Mouse (Mus musculus) frontal cortex, adult 2 months (tissue): Measurements from ENCODE around the gene Sars. TPM values are rescaled to one million over a fixed set of nuclear protein-coding genes. Genes with fewer than 3 reads are reported as not detected.

Experiments
- DNase-seq, 2 experiments: peaks; one replicate each; pipeline ENCODE4 v3.0.0; 2022; ENCODE audit warnings: low spot score in 1 of 2; ENCODE audit errors: extremely low spot score in 1 of 2
- polyA plus RNA-seq: library from polyadenylated mRNA; depleted of rRNA; stranded (reverse); fragments of >200 nt; gene quantifications from 2 replicates; pipeline ENCODE4 v1.2.3, GENCODE M21; 2012; rRNA removed

Sars gene
- polyA plus RNA-seq, 1 experiment, result 202 TPM

GRCm38 (mm10) chr3:108400442-108400841 lies 44.6 kb downstream of the Sars start:
- no peak for DNase-seq

DNA sequence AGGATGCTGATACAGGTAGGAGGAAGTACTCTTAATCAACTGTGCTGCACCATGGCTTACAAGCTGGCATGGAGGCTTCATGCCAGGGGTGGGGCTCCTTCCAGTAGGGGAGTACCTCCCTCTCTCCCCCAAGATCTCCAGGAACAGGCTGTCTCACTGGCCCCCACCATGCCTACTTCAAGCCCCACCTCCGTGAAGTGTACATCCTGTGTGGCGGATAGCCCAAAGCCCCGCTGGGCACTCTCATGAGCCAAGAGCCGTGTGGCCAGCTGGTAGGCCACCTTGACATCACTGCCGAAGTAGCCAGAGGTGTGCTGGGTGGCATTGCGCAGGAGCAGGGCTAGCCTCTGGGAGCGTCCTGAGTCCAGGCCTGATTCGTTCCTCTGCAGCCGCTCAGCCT lies 46.7 kb downstream of the Sars start:
- DNase-seq, result no peak

DNA sequence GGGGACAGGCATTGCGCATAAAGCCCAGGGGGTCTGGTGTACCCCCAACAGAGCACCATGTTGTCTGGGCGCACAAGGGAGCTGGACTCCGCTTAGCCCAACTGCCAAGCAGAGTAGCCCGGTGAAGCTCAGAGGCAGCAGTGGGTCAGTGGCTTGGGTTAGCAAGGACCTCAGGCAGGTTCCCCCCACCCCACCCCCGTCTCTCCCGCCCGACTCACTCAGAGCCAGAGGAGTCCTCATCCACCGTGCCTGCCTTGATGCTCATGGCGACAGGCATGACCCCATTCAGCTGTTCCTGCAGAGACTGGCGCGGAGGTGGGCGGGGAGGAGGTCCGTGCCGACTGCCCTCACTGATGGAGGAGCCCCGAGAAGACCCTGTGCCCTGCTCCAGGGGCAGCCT lies 52.2 kb downstream of the Sars start:
- DNase-seq, result no peak

DNA sequence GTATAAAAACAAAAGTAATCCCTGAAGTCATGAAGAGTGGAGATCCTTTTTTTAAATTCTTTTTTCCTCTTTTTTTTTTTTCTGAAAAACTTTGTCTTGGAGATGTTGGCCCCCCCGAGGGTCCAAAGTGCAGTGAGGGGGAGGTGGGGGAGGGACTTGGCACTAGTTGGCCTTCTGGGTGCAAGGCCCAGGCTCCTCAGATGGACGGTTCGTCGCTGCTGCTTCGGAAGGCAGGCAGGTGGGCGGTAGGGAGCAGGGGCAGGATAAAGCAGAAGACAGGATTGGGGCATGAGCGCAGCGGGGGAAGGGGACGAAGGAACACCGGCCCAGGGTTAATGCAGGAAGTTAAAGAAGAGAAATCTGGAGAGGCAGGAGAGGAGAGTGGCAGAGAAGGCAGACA lies 52.7 kb downstream of the Sars start:
- DNase-seq, result no peak

DNA sequence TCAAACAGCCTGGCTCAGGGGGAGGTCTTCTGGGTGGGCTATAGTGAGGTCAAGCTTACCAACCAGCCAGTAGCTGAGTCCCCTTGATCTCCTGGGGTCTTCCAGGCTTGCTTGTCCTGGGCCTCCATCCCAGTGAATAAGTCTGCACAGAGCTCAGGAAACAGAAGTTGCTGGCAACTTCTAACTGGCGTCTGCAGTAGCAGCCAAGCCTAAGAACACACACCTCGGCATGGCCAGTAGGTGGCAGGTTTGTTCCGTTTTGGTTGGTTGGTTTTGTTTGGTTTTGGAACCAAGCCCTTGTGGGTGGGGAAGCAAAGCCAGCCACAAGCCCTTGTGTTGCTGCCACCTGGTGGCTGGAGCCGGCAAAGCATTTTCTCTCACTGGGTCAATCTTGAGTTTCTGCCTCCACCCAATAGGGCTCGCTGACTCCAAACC lies 55.9 kb downstream of the Sars start:
- DNase-seq, result peak; percentile 92 to 99

DNA sequence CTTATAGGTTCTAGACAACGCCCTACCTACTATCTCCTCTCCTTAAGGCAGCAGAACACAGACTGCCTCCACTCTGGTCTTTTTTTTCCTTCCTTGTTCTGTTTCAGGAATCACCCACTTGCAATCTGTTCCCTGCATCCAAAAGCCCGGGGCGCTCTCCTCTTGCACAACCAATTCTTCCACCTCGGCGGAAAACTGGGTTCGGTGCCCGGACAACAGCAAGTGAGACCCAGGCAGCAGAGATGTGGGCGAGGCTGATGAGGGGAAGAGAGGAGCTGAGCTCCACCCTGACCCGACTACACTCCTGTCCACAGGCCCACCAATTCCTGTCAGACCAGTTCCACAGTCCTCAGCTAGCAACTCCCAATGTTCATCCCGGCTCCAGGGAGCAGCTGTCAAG lies 58.8 kb downstream of the Sars start:
- DNase-seq, result peak; percentile 71 to 86

DNA sequence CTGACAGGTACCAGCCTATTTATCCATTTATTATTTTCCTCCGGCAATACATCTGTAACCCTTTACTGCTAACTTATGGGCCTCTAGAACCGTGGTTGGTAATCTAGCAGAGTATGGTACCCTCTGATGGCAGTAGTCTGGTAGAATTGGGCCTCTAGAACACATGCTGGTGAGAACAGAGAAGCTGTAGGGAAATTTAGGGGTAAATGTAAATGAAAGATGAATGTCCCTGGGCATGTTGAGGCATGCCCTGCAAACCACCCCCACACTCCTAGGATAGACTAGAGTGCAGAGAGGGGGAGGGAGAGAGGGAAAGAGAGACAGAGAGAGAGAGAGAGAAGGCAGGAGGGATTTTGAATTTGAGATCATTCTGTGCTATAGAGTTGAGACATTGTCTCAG lies 60.6 kb downstream of the Sars start:
- DNase-seq, result no peak

GRCm38 (mm10) chr3:108383485-108384354 lies 61.3 kb downstream of the Sars start, which contains the start of gene Psrc1:
TSS of gene Psrc1 (plus strand) at chr3:108383839.
- peak; percentile 80 to 90 for DNase-seq

GRCm38 (mm10) chr3:108381945-108382875 lies 62.8 kb downstream of the Sars start:
- DNase-seq, result peak in 1 of 2 experiments; percentile 60

DNA sequence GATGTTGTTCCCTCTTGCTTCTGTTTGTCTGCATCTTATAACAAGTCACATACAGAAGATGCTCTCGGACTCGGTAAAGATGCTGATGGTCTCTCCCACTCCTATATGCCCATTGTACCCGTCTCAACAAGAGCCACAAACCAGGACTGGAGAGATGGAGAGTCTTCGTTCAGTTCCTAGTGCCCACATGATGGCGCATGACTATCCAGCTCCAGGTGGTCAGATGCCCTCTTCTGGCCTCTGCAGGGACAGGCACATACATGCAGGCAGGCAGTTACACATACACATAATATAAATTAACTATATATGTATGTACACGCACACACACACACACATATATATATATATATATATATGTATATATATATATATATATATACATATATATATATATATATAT lies 64.3 kb downstream of the Sars start:
- no peak for DNase-seq

DNA sequence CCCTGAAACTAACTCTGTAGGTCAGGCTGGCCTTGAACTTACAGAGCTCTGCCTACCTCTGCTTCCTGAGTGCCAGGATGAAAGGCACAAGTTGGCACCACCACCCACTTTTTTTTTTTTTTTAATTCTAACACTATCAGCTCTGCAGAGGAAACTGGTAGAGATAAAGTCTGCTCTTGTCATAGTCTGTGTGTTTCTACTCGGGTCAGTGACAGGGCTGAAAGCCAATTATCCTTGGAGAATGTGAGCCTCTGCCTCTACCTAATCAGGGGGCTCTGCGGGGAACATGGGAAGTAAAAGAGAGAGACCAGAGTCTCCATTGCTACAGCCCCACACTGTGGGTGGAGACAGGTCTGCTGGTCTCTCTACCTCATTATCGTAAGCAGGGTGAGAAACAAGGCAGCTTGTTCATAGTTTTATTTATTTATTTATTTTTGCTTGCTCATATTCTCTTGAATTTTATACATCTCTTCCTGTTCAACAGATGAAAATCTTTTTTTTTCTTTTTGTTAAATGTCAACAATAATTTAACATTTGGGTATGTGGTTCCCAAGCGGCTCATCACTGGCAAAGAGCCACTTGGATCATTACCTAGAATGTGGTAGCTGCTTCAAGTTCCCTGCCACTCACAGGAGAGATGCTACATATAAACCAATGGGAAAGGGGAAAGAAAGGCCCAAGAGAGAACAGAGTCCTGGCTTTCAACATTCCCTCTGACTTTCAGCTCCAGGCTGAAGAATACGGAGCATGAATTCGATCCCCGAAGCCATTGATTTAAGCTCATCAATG lies 65.9 kb downstream of the Sars start:
- DNase-seq, result peak in 1 of 2 experiments; percentile 51

Other genes with a start within 250 kb of the Sars start
- 19.1 and 19.3 TPM in 2 replicates for gene Cyb561d1, start 244.0 kb downstream of the Sars start, polyA plus RNA-seq
- gene Atxn7l2, start 234.3 kb downstream of the Sars start, polyA plus RNA-seq, result 42.7 and 44.0 TPM in 2 replicates
- 1.8 and 1.9 TPM in 2 replicates for gene Sypl2, start 218.6 kb downstream of the Sars start, polyA plus RNA-seq
- 98.0 and 117 TPM in 2 replicates for gene Psma5, start 188.3 kb downstream of the Sars start, polyA plus RNA-seq
- gene Sort1, start 161.1 kb downstream of the Sars start, polyA plus RNA-seq, result 157 and 166 TPM in 2 replicates
- 0.06 TPM in 1 of 2 replicates, not detected in the other for gene Mybphl, start 80.3 kb downstream of the Sars start, polyA plus RNA-seq
- gene Psrc1, start 61.4 kb downstream of the Sars start, polyA plus RNA-seq, result 11.7 and 14.6 TPM in 2 replicates
- gene Celsr2, start 29.7 kb downstream of the Sars start, polyA plus RNA-seq, result 63.6 TPM in 2 replicates
- gene 1700013F07Rik, start 88.9 kb upstream of the Sars start, polyA plus RNA-seq, result 1.2 and 1.4 TPM in 2 replicates
- 20.0 and 21.7 TPM in 2 replicates for gene 5330417C22Rik, start 91.3 kb upstream of the Sars start, polyA plus RNA-seq
- 18.2 and 18.5 TPM in 2 replicates for gene Tmem167b, start 117.3 kb upstream of the Sars start, polyA plus RNA-seq
- 35.3 and 40.0 TPM in 2 replicates for gene Taf13, start 126.5 kb upstream of the Sars start, polyA plus RNA-seq
- gene Wdr47, start 146.1 kb upstream of the Sars start, polyA plus RNA-seq, result 58.7 and 71.0 TPM in 2 replicates
- 46.0 and 49.7 TPM in 2 replicates for gene Clcc1, start 208.7 kb upstream of the Sars start, polyA plus RNA-seq